Mouse (Mus musculus) cerebellum, adult 2 months (tissue): ENCODE data around the gene Gfod2. TPM values are rescaled to one million over a fixed set of nuclear protein-coding genes. Genes with fewer than 3 reads are reported as not detected.

ENCODE experiments used
- DNase-seq, 2 experiments: peaks; one replicate each; pipeline ENCODE4 v3.0.0; 2021
- H3K27ac ChIP-seq: fragments of 200-500 bp; 2 replicates; pipeline ENCODE4 v1.5.1; 2012; ENCODE audit warnings: low read length, control low read depth, inconsistent platforms; ENCODE audit not compliant: insufficient read depth
- H3K27me3 ChIP-seq: fragments of 200-500 bp; 2 replicates; pipeline ENCODE4 v1.6.1; 2012; ENCODE audit warnings: inconsistent platforms, mild to moderate bottlenecking, low read length, moderate library complexity; ENCODE audit not compliant: control insufficient read depth, insufficient read depth
- H3K4me1 ChIP-seq: fragments of 200-500 bp; 2 replicates; pipeline ENCODE4 v1.6.1; 2011; ENCODE audit warnings: low read length; ENCODE audit not compliant: control insufficient read depth, insufficient read depth
- H3K4me3 ChIP-seq: fragments of 200-500 bp; replicated peaks from 2 replicates; pipeline ENCODE3; 2011; ENCODE audit warnings: mild to moderate bottlenecking, low read depth, low read length, control low read depth; ENCODE audit not compliant: insufficient read depth
- CTCF ChIP-seq: fragments of 200-500 bp; IDR thresholded peaks from 2 replicates; pipeline ENCODE4 v1.5.1; 2011; ENCODE audit warnings: low read depth, mild to moderate bottlenecking, control low read depth, low read length, moderate library complexity, borderline replicate concordance; ENCODE audit not compliant: insufficient read depth
- POLR2A ChIP-seq: fragments of 200-500 bp; IDR thresholded peaks from 2 replicates; pipeline ENCODE4 v1.6.1; 2011; ENCODE audit warnings: low read length, control low read depth, borderline replicate concordance; ENCODE audit not compliant: insufficient read depth
- WGBS: fragments of 180-500 bp; shearing (Covaris S2); methylation state at CpG from one replicate; pipeline ENCODE4 v1.1.7; 2018; 5-methylcytosine and 5-hydroxymethylcytosine counted together
- polyA plus RNA-seq: library from polyadenylated mRNA; depleted of rRNA; stranded (reverse); fragments of >200 nt; gene quantifications from 2 replicates; pipeline ENCODE4 v1.2.3, GENCODE M21; 2012

The Gfod2 gene
- polyA plus RNA-seq, 1 experiment = 20.7 TPM

GRCm38 (mm10) chr8:105699488-105700215, 58.8 kb downstream of the Gfod2 start:
- DNase-seq = no peak
- no peak overlapping the region for H3K4me3 ChIP-seq
- no peaks in the 10 kb centered on the region for H3K27me3 ChIP-seq
- H3K27ac ChIP-seq = no peak overlapping the region
- TF ChIP-seq CTCF (no peak), POLR2A (no peak)
- 73% methylated on average over 11 of the region's 11 CpGs for WGBS
- peaks cover 49% of the 10 kb centered on the region for H3K4me1 ChIP-seq

- TF ChIP-seq POLR2A (no peak), CTCF (no peak)
- Histone ChIP-seq H3K4me3 (no peak overlapping the region), H3K27ac (no peak overlapping the region), H3K27me3 (no peaks in the 10 kb centered on the region), H3K4me1 (peaks cover 39% of the 10 kb centered on the region)
- DNase-seq = no peak
- 15% methylated on average over 5 of the region's 5 CpGs for WGBS
Observed at GRCm38 (mm10) chr8:105698734-105699133, 59.7 kb downstream of the Gfod2 start.

GRCm38 (mm10) chr8:105697196-105697780, 61.2 kb downstream of the Gfod2 start:
- H3K4me1 ChIP-seq = peaks cover 27% of the 10 kb centered on the region
- DNase-seq = no peak
- H3K27me3 ChIP-seq = no peaks in the 10 kb centered on the region
- no peak for TF ChIP-seq CTCF
- TF ChIP-seq POLR2A = no peak
- no peak overlapping the region for H3K4me3 ChIP-seq
- H3K27ac ChIP-seq = no peak overlapping the region
- 86% methylated on average over 17 of the region's 17 CpGs for whole genome bisulfite sequencing

- Histone ChIP-seq H3K4me1 (peaks cover 27% of the 10 kb centered on the region), H3K4me3 (peak overlapping the region; percentile 89), H3K27ac (peak overlapping the region; percentile 86), H3K27me3 (no peaks in the 10 kb centered on the region)
- peak in 1 of 2 experiments; percentile 51 for DNase-seq
- TF ChIP-seq POLR2A = no peak
- TF ChIP-seq CTCF = no peak
- WGBS = 23% methylated on average over 30 of the region's 30 CpGs
Observed at GRCm38 (mm10) chr8:105695080-105695780, 63.2 kb downstream of the Gfod2 start.

GRCm38 (mm10) chr8:105694051-105694799, 64.2 kb downstream of the Gfod2 start:
- 1% methylated on average over 40 of the region's 40 CpGs for WGBS
- TF ChIP-seq POLR2A = 0 out of 2 replicates have a peak, but pooled peaks have one; percentile 5
- peak; percentile 35; the same call in 1 of the 2 replicates for TF ChIP-seq CTCF

GRCm38 (mm10) chr8:105693648-105694047, 64.8 kb downstream of the Gfod2 start:
- TF ChIP-seq POLR2A (peak; percentile 42; the same call in 1 of the 2 replicates), CTCF (no peak)
- Histone ChIP-seq H3K4me1 (peaks cover 20% of the 10 kb centered on the region), H3K4me3 (peak overlapping the region; percentile 89), H3K27ac (peak overlapping the region; percentile 86), H3K27me3 (no peaks in the 10 kb centered on the region)
- under 1% methylated on average over 30 of the region's 30 CpGs for WGBS
- DNase-seq = peak; percentile 88

More at GRCm38 (mm10) chr8:105694051-105694799, 64.2 kb downstream of the Gfod2 start:
- H3K4me3 ChIP-seq = peak overlapping the region; percentile 89
- no peaks in the 10 kb centered on the region for H3K27me3 ChIP-seq
- peak overlapping the region; percentile 86 for H3K27ac ChIP-seq
- DNase-seq = peak; percentile 75 to 79
- H3K4me1 ChIP-seq = peaks cover 20% of the 10 kb centered on the region

GRCm38 (mm10) chr8:105692449-105693182, 65.8 kb downstream of the Gfod2 start:
- no peak for DNase-seq
- Histone ChIP-seq H3K27ac (no peak overlapping the region), H3K27me3 (no peaks in the 10 kb centered on the region), H3K4me3 (no peak overlapping the region), H3K4me1 (peaks cover 18% of the 10 kb centered on the region)
- TF ChIP-seq POLR2A = no peak
- TF ChIP-seq CTCF = no peak
- 96% methylated on average over 11 of the region's 11 CpGs for WGBS
